Mouse (Mus musculus): ENCODE data around the gene Elp1. TPM values are rescaled to one million over a fixed set of nuclear protein-coding genes. Genes with fewer than 3 reads are reported as not detected.

Elp1 gene
- polyA plus RNA-seq, 1 experiment: 70.7 TPM

DNA sequence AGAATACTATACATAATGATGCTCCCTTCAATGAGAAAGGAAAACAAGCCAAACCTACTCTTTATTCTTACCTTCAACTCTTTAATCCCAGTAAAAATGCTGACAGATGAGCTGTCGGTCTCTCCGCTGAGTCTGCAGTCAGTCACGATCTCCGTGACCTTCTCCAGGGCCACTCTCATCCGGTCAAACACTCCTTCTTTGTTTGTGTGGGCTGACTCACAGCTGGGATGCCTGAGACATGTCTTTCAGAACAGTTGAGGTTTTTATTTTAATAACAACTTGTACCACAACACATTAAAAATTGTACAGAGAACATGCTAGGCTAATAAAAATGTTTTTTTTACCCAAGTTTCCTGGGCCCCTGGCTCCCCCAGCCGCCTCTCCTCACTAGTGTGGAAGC lies 35.5 kb upstream of the Elp1 start:
- Histone ChIP-seq H3K27ac (ENCODE audit: insufficient read depth, low read length) (no peak overlapping the region), H3K4me3 (ENCODE audit: insufficient read depth, low read length) (no peak overlapping the region), H3K4me1 (ENCODE audit: control insufficient read depth, insufficient read depth, low read length) (no peaks in the 10 kb centered on the region)
- no peak for TF ChIP-seq CTCF (IDR thresholded peaks at IDR 0.05; ENCODE audit: extremely low read depth, insufficient read depth, low read length)
- no peak for TF ChIP-seq POLR2A (IDR thresholded peaks at IDR 0.05; ENCODE audit: extremely low read depth, insufficient read depth, low read length)

DNA sequence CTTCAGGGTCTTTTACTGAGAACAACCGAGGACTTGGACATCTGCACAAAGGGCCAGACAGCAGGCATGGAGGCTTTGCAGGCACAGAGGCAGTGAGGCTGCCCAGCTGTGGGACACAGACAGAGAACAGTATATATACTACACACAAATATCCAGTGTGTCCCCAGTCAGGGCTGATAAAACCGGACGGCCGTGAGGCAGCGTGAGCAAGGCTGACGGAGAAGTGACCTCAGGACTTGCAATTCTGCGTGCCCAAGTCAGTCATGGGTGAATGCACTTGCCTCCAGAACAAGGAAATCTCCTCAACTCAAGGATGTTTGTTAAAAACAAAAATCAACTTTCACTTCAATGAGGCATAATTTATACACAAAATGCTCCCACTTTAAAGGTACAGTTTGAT lies 29.9 kb upstream of the Elp1 start:
- no peak overlapping the region for H3K4me3 ChIP-seq (ENCODE audit: insufficient read depth, low read length)
- peaks cover 2% of the 10 kb centered on the region; the same call in 1 of the 2 replicates for H3K4me1 ChIP-seq (ENCODE audit: control insufficient read depth, insufficient read depth, low read length)
- TF ChIP-seq POLR2A (IDR thresholded peaks at IDR 0.05; ENCODE audit: extremely low read depth, insufficient read depth, low read length) (no peak), CTCF (IDR thresholded peaks at IDR 0.05; ENCODE audit: extremely low read depth, insufficient read depth, low read length) (no peak)
- no peak overlapping the region for H3K27ac ChIP-seq (ENCODE audit: insufficient read depth, low read length)

DNA sequence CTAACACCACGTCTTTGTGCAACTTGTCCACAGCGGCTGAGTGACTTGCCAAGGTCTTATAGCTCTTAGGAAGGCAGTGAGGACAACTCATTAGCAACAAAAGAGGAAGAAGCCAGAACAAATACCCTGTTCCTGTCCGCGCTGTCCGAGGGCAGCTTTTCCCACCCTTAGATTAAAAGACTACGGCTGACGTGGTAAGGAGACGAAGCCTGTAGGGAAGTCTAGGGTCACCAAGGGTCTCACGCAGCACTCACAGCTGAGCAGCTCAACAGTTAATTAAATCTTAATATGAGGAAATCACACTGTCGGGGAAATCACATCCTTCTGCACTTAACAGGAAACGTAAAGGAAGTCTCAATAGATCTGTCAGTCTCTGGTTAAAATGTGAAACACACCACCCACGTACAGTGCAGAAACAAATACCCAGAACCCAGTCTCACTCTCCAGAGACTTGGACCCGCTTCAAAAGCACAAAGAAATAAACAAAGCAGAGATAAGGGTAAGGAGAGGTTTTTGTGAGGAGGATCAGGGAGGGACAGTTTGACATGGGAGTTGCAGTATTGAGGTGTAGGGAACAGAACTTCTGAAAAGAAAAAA lies 29.0 kb upstream of the Elp1 start:
- TF ChIP-seq CTCF (IDR thresholded peaks at IDR 0.05; ENCODE audit: extremely low read depth, insufficient read depth, low read length) (no peak), POLR2A (IDR thresholded peaks at IDR 0.05; ENCODE audit: extremely low read depth, insufficient read depth, low read length) (no peak)
- H3K27ac ChIP-seq (ENCODE audit: insufficient read depth, low read length): no peak overlapping the region
- peaks cover 2% of the 10 kb centered on the region; the same call in 1 of the 2 replicates for H3K4me1 ChIP-seq (ENCODE audit: control insufficient read depth, insufficient read depth, low read length)
- H3K4me3 ChIP-seq (ENCODE audit: insufficient read depth, low read length): no peak overlapping the region

DNA sequence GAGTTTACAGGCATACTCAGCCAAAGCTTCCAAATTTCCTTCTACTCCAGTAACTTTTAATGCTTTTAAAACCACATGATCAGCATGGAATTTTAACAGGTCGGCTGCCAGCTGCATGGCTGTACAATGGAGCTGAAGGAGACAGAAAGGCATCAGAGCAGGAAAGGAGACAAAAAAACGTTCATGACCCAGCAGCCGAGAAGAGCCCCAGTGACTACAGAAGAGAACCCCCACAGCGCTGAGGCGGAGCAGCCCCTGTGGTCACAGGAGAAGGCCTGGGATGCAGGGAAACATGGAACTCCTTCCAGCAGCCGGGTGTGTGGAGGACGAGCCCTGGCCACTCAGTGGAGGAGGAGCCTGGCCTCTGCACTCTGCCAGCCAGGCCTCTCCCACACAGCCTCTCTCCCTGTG lies 27.4 kb upstream of the Elp1 start:
- Histone ChIP-seq H3K4me3 (ENCODE audit: insufficient read depth, low read length) (no peak overlapping the region), H3K4me1 (ENCODE audit: control insufficient read depth, insufficient read depth, low read length) (peaks cover 2% of the 10 kb centered on the region; the same call in 1 of the 2 replicates), H3K27ac (ENCODE audit: insufficient read depth, low read length) (peak overlapping the region; percentile 44; the same call in 1 of the 2 replicates)
- TF ChIP-seq CTCF (IDR thresholded peaks at IDR 0.05; ENCODE audit: extremely low read depth, insufficient read depth, low read length) (no peak), POLR2A (IDR thresholded peaks at IDR 0.05; ENCODE audit: extremely low read depth, insufficient read depth, low read length) (no peak)

DNA sequence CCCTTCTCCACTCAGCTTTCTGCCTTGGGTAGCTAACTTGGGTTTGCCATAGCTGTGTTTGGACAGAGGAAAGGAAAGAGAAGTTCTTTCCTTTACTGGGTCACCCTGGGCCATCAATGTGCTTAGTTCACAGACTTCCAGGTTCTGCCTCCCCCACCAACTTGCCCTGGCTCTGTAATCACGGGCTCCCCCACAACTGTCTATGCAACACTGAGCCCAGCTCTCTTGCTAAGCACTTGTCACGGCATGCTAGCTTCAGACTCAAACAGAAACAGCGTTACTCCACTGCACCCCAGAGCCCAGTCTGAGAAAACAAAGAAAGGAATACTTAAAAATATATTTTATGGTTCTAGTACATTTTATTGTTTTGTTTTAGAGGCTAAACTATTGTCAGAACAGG lies 26.8 kb upstream of the Elp1 start:
- Histone ChIP-seq H3K4me1 (ENCODE audit: control insufficient read depth, insufficient read depth, low read length) (peaks cover 2% of the 10 kb centered on the region; the same call in 1 of the 2 replicates), H3K27ac (ENCODE audit: insufficient read depth, low read length) (no peak overlapping the region), H3K4me3 (ENCODE audit: insufficient read depth, low read length) (no peak overlapping the region)
- TF ChIP-seq CTCF (IDR thresholded peaks at IDR 0.05; ENCODE audit: extremely low read depth, insufficient read depth, low read length) (no peak), POLR2A (IDR thresholded peaks at IDR 0.05; ENCODE audit: extremely low read depth, insufficient read depth, low read length) (no peak)

DNA sequence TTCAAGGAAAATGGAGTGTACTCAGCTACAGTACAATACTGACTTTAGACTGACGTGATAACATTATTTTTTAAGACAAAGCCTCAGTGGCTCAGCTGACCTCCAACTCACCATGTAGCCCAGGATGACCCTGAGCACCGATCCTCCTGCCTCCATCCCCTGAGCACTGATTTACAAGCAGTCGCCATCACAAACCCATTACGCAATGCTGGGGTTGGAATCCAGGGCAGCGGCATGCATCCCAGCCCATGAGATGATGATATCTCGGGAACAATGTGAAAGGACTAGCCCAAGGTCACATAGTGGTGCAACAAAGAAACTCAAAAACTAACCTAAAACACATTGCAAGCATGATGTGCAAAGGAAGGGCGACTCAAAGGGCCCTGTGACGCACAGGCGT lies 22.1 kb upstream of the Elp1 start:
- Histone ChIP-seq H3K4me3 (ENCODE audit: insufficient read depth, low read length) (no peak overlapping the region), H3K27ac (ENCODE audit: insufficient read depth, low read length) (no peak overlapping the region), H3K4me1 (ENCODE audit: control insufficient read depth, insufficient read depth, low read length) (no peaks in the 10 kb centered on the region; the same call in none of the 2 replicates)
- TF ChIP-seq POLR2A (IDR thresholded peaks at IDR 0.05; ENCODE audit: extremely low read depth, insufficient read depth, low read length): no peak
- no peak for TF ChIP-seq CTCF (IDR thresholded peaks at IDR 0.05; ENCODE audit: extremely low read depth, insufficient read depth, low read length)

DNA sequence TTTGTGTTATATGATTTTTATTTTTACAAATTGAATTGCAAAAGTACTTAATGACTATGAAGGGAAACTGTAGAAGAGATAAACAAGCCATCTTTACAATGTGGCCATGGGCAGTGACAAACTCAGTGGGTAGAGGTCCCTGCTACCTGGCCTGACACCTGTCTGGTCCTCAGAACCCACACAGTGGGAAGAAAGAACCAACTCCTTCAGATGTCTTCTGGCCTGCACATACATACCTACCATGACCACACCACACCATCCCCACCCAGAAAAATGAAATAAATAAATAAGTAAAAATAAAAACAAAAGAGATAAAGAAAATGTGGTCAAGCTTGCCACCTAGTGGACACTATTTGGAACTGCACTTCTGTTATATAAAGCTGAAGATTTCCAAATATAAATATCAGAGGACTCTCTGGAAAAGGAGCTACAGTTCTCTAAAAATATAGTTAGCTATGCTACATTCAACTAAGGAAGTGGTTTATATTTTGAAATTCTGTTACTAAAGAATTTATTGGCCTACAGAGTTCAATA lies 18.0 kb upstream of the Elp1 start:
- Histone ChIP-seq H3K27ac (ENCODE audit: insufficient read depth, low read length) (peak overlapping the region; percentile 63; the same call in 1 of the 2 replicates), H3K4me3 (ENCODE audit: insufficient read depth, low read length) (no peak overlapping the region), H3K4me1 (ENCODE audit: control insufficient read depth, insufficient read depth, low read length) (no peaks in the 10 kb centered on the region; the same call in 1 of the 2 replicates)
- TF ChIP-seq POLR2A (IDR thresholded peaks at IDR 0.05; ENCODE audit: extremely low read depth, insufficient read depth, low read length) (no peak), CTCF (IDR thresholded peaks at IDR 0.05; ENCODE audit: extremely low read depth, insufficient read depth, low read length) (no peak)

DNA sequence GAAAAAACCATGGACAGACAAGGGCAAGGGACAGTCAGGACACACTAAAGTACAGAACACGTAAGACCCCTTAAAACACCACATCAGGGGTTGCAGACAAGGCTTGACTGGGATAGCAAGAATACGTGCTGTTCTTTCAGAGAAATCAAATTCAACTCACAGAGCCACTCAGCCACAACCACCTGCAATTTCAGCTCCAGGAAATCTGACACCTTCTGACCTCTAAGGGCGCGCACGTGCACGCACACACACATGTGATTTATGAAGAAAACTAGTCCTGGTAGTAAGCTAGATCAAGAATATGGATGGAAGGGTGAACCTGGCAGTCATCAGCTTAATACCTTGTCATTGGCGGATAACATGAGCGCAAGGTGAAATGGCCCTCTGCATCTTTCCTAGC lies 13.0 kb upstream of the Elp1 start:
- Histone ChIP-seq H3K4me3 (ENCODE audit: insufficient read depth, low read length) (no peak overlapping the region), H3K4me1 (ENCODE audit: control insufficient read depth, insufficient read depth, low read length) (no peaks in the 10 kb centered on the region), H3K27ac (ENCODE audit: insufficient read depth, low read length) (no peak overlapping the region)
- TF ChIP-seq CTCF (IDR thresholded peaks at IDR 0.05; ENCODE audit: extremely low read depth, insufficient read depth, low read length) (no peak), POLR2A (IDR thresholded peaks at IDR 0.05; ENCODE audit: extremely low read depth, insufficient read depth, low read length) (no peak)

DNA sequence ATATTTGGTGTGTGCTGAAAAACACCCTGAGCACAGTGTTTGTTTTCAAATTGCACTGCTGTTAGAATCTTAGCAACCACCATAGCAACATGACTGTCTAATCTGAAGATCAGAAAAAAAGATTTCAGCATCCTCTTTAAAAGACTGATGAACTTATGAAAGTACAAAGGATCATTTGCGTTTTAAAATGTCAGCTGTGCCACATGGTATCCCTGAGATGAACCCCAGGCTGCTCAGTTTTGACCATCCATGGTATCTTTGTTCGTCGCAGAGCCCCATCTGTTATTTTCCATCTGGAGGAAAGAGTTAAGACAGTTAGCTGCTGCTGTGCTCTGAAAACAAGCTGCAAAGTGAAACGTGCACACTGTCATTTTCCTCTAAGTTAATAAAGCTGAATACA lies 10.0 kb upstream of the Elp1 start:
- Histone ChIP-seq H3K4me3 (ENCODE audit: insufficient read depth, low read length) (no peak overlapping the region), H3K4me1 (ENCODE audit: control insufficient read depth, insufficient read depth, low read length) (no peaks in the 10 kb centered on the region), H3K27ac (ENCODE audit: insufficient read depth, low read length) (no peak overlapping the region)
- TF ChIP-seq CTCF (IDR thresholded peaks at IDR 0.05; ENCODE audit: extremely low read depth, insufficient read depth, low read length): no peak
- TF ChIP-seq POLR2A (IDR thresholded peaks at IDR 0.05; ENCODE audit: extremely low read depth, insufficient read depth, low read length): no peak

DNA sequence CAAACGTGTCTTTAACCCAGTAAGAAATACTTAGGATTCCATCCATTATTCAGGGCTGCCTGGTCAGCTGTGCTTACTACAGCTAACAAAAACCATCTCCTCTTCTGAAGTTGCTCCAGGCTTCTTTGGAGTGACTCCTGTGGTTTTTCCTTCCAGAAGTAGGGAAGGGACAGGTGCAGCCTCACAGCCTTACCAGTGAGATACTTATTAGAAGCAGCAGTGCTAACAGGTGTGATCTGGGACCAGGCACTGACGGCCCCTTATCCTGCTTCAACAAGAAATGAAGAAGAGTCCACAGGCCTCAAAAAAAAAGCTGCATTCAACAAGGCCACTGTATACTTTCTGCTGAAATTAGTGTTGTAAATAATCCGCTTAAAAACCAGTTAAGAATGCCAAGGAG lies 9.5 kb upstream of the Elp1 start:
- Histone ChIP-seq H3K4me1 (ENCODE audit: control insufficient read depth, insufficient read depth, low read length) (no peaks in the 10 kb centered on the region), H3K27ac (ENCODE audit: insufficient read depth, low read length) (no peak overlapping the region), H3K4me3 (ENCODE audit: insufficient read depth, low read length) (no peak overlapping the region)
- no peak for TF ChIP-seq CTCF (IDR thresholded peaks at IDR 0.05; ENCODE audit: extremely low read depth, insufficient read depth, low read length)
- TF ChIP-seq POLR2A (IDR thresholded peaks at IDR 0.05; ENCODE audit: extremely low read depth, insufficient read depth, low read length): no peak
